Mouse (Mus musculus) frontal cortex, postnatal 36 days (tissue): ENCODE data around the gene Gcgr.
A peak's percentile ranks its signal among the peaks of the same experiment; 100 is the strongest.
"Not testable (repeated sequence)": the region's sequence is repeated elsewhere in the genome, so short reads cannot be mapped to it uniquely, and the experiment has no call there.

ENCODE experiments used
- DNase-seq, 2 experiments: peaks; one replicate each; pipeline ENCODE4 v3.0.0; 2022; ENCODE audit warnings: low spot score in 2 of 2

Gene Gcgr

DNA sequence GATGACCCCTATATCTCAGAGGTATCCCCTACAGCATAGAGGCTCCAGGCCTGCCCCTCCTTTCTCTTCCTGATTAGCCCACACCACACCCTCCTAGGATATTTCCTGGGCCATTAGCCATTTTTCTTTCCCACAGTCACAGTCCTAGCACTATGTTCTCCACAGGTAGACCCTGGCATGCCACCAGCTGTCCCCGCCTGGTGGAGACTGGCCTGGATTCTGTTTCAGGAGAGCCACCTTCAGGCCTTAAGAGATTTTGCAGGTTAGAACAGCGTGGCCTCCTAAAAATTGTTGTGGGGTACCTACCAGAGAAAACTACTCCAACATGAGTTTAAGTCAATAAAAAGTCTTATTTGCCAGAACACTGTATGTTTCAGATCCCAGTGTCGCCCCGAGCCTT lies 23.6 kb upstream of the Gcgr start:
- DNase-seq = no peak

DNA sequence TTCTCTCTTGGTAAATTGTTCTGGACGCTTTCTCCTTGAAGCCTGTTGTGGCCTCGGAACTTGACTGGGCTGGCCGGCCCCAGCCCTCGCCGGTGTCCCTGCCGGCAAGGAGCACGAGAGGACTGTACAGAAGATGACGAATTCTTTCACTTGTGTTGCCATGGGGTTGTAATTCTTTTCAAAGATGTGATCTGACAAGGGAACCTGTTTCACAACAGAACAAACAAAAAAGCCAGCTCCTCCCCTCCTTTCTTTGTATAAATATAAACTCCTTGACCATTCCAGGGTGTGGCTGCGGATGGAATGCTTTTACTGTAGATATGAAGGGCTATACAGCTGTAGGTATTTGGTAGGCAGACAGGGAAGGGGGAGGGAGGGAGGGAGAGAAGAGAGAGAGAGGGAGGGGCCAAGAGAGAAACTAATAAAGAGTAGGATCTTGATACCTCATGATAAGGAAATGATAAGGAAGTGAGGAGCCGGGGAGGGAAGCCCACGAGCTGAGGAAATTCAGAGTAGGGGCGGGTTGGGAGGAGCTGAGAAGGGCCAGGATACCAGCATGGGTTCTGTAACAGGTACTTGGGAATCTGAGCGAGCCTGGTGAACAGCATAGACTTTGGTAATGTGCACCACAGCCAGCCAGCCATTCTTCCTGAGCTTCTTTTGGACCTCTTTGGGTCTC lies 22.7 kb upstream of the Gcgr start:
- no peak for DNase-seq

DNA sequence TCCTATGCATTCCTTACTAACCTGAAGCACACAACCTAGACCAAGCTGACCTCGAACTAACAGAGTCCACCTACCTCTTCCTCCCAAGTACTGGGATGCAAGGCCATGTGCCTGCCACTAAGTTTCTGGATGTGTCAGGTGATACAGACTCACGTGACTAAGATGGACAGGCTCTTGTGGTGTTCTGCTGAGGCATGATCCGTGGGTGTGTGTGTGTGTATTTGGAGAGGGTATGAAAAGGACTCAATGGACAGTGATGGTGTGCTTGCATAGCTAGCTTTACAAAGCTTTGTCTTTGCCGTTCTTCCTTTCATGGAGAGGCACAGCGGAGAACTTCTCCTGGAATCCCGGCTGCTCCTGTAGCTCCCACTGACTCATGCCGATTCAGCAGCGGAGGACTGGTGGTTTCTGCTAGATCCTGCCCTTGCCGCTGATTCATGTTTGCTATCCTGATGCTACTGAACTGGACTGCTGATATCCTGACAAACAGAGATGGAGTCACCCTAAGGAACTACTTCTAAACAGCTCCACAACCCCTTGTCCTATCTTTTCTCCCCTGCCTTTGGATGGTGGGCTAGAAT lies 22.1 kb upstream of the Gcgr start:
- DNase-seq = no peak

GRCm38 (mm10) chr11:120509940-120510339 lies 20.6 kb upstream of the Gcgr start:
- no peak for DNase-seq

- DNase-seq = no peak
These were observed 20.0 kb upstream of the Gcgr start for GRCm38 (mm10) chr11:120510375-120511030.

DNA sequence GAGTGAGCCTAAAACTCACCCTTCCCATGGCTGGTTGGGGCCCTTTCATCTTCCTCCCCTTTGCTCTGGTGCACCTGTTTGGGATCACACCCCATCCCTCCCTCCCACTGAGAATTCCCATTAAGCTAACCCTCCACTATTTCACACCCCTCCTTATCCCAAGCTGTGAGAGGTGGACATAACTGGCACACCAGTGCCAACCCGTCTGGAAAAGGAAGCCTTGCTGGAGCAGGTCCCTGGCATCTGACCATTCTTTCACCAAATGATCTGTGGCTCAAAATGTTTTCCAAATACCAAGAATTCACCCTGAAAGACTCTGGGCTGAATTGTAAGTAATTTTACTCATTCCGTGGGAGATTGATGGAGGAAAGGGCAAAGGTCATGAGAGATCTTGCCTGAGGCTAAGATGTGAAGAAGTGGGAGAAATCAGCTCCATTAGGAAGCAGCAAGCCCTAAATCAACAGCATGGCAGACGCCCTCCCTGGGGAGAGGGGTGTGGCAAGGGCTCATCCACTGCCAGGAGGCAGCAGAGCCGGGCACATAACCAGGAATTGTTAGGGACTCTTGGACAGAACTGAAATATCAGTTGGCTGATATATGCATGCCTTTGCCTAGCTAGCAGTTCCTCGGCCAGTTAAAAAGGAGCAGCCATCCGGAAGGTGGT lies 17.6 kb upstream of the Gcgr start:
- no peak for DNase-seq

DNA sequence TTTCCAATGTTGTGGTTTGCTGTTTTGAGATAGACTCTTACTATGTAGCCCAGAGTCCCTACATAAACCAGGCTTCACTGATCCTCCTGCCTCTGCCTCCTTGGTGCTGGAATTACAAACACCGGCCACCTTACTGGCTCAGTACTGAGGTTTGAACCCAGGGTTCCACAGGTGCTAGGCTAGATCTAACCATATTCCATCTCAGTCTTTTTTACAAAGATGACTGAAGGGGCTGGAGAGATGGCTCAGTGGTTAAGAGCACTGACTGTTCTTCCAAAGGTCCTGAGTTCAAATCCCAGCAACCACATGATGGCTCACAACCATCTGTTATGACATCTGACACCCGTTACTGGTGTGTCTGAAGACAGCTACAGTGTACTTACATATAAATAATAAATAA lies 16.2 kb upstream of the Gcgr start:
- DNase-seq = not testable (repeated sequence)

DNA sequence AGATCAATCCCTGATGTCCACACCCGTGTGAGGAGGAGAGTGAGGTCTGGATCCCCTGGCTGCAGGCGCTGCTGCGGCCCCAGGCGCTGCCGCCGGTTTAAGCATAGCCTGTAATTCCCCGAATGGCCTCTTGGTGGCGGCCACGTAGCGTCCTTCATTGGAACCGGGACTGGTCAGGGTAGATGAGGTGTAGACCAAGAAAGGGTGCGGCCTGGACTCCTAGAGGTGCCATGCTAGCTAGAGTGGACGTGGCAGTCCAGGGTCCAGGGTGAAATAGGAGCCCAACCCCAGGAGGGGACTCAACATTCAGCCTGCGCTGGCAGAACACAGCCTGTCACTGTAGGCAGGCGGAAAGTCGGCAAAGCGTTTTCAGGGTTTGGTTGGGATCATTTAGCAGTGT lies 14.9 kb upstream of the Gcgr start:
- peak; percentile 89 to 92 for DNase-seq

DNA sequence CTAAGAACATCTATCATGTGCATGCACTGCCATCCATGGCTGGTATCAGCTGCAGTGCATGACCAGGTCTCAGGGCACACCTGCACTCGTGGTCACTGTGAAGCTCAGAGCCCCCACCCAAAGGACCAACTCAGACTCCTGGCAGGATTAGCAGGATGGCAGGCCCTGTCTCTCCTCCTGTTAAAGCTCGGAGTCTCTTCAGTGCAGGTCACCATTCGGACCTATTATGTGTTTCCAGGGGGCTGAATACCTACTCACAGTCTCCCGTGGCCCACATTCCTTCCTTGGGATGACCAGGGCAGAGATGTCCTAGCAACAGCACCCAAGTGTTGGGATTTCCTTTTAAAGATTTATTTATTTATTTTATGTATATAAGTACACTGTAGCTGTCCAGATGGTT lies 13.4 kb upstream of the Gcgr start:
- no peak for DNase-seq

DNA sequence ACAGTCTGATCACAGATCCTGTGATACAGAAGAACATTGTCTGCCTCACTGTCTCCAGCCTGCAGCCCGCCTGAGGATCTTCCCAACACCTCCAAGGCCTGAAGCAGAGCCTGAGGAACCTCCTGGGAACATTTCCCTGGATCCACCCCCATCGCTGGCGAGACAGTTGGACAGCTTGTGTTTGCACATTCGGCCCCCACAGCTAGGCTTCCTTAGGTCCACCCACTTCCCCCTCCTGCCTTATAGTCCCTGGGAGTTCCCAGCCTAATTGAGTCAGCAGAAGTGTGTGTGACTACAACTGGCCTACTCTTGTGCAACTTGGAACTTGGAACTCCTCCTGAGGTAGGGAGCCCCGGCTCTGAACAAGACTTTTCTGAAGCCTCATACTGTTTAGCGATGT lies 12.5 kb upstream of the Gcgr start:
- DNase-seq = peak; percentile 81 to 89

DNA sequence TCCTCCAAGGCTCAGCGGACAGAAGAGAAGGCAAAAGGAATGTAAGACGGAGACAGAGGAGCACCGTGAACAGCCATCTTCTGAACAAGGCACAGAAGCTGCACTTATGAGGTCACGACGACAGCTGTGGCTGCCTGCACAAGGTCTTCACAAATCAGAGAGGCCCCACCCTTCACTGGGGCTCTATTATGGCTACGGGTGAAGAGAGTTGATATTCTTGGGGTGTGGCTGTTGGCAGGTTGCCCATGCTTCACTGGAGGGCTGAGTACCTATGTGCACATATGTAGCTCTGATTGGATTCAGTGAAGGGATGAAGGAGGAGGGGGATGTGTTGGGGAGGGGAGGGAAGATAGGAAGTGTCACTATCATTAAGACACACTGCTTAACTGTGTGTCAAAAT lies 11.9 kb upstream of the Gcgr start:
- DNase-seq = no peak

- no peak for DNase-seq
These were observed 10.8 kb upstream of the Gcgr start for GRCm38 (mm10) chr11:120519738-120520137.

- no peak for DNase-seq
These were observed 10.0 kb upstream of the Gcgr start for GRCm38 (mm10) chr11:120520498-120520897.

DNA sequence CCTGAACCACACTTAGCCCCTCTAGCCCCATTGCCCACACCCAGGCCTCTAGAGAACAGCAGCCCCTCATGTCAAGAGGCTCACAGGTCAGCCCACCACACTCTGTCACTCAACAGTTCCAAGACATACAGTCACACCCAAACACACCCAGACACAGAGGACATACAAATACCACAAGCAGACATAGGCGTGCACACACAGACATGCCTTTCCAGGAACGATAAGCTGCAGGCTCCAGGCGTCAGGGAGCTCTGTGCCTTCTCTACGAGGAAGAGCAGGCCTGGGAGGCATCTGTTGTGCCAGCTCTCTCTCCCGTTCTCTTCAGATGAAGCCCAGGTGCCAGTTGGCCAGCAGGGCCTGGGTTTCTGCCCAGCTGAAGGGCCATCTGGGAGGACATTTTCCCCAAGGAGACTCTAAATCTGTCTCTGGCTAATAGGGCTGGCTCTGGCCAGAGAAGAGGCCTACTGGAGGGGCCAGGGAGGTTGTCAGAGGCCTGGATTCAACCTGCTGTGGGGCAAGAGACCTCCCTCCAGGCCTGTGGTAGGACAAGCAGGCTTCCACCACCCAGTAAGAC lies 9.4 kb upstream of the Gcgr start:
- DNase-seq = no peak

DNA sequence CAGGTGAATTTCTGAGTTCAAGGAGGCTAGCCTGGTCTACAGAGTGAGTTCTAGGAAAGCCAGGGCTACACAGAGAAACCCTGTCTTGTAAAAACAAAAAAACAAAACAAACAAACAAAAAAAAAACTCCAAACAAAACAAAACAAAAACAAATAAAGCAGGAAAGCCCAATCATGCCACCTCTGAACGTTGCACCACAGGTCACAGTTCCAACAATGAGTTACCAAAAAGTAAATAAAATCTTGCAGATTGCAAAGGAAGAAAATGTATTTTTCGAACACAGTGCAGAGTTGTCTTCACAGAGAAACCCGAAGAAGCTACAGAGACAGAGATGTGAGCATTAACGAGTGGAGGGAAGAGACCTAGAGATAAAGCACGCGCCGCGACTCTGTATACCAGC lies 7.9 kb upstream of the Gcgr start:
- no peak for DNase-seq

- no peak for DNase-seq
These were observed 4.5 kb upstream of the Gcgr start for GRCm38 (mm10) chr11:120525959-120526358.

DNA sequence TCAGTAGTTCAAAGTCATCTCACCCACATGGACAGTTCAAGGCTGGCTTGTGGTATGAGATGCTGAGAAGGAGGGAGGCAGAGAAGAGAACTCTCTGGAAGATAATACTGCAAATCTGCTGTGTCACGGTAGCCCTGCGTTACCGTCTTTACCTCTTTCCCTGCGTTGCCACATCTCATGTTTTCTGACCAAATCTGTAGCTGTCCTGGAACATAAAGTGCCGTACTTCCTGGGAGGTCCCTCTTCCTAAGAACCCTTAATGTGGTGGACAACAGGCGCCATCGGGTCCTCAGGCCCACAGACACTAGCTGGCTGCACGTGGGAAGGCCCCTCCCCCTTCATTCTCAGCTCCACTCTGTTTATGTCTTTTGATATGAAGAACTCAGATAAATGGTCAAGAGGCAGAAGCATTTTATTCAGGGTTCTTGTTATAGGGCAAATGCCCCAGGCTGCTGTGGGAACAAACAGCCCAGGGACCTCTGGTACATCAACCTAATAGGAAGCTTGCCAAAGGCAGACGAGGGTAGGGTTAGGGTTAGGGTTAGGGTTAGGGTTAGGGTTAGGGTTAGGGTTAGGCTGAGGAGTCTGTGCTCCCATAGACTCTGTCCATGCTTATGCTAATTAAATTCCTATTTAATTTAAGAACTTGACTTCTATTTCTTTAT lies 2.7 kb upstream of the Gcgr start:
- DNase-seq = no peak

GRCm38 (mm10) chr11:120528903-120529302 lies 1.6 kb upstream of the Gcgr start:
- no peak for DNase-seq

DNA sequence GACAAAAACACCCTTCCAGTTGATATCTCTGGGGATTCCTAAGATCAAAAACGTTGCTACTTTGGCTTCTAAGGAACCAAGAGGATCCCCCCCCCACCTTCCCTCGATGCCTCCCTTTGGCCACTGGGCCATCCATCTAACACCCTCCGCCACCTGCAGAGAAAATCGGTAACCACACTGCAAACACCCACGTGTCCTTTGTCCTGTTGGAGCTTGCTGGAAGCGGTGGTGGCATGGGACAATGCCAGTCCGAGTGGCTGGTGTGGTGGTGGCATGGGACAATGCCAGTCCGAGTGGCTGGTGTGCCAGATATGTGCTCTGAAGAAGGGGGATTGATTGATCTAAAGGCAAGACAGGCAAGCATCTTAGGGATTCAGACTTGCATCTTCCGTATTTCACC lies 1.1 kb downstream of the Gcgr start:
- DNase-seq = no peak

DNA sequence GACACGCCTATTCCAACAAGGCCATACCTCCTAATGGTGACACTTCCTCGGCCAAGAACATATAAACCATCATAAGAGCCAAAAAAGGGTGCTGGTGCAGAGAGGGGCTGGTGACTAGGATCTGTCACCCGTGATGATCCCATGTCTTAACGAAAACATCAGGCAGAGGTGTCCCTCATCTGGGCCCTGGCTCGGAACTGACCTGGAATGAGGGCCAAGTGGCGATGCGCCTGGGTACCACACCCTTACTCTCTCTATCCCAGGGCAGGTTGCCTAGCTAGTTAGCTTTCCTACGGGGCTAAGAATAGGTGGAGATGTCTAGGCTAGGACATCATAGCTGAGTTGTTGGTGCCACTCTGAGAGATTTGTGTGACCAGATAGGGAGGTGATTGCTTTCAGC lies 3.6 kb downstream of the Gcgr start:
- no peak for DNase-seq

GRCm38 (mm10) chr11:120535145-120535544 lies 4.6 kb downstream of the Gcgr start:
- no peak for DNase-seq

GRCm38 (mm10) chr11:120535804-120536203 lies 5.3 kb downstream of the Gcgr start:
- no peak for DNase-seq
